Mouse (Mus musculus) adrenal gland, adult 18-20 months (tissue): ENCODE data around the gene Pdlim1. TPM values are rescaled to one million over a fixed set of nuclear protein-coding genes. Genes with fewer than 3 reads are reported as not detected.
A peak's percentile ranks its signal among the peaks of the same experiment; 100 is the strongest.
"Not testable (repeated sequence)": the region's sequence is repeated elsewhere in the genome, so short reads cannot be mapped to it uniquely, and the experiment has no call there.

Source experiments
- DNase-seq, 2 experiments: peaks; one replicate each; pipeline ENCODE4 v3.0.0; 2021 to 2022; ENCODE audit warnings: low spot score in 2 of 2
- total RNA-seq, 2 experiments: library from RNA; stranded (reverse); gene quantifications; 1 replicate in 1 of 2; 2 replicates in 1 of 2; pipeline ENCODE4 v1.2.3; 2021

The Pdlim1 gene
- total RNA-seq, 2 experiments from 2014 or later: 19.0 to 22.4 TPM

- DNase-seq: no peak
These were observed 24.9 kb downstream of the Pdlim1 start for GRCm38 (mm10) chr19:40246646-40247267.

GRCm38 (mm10) chr19:40240838-40241689, 30.6 kb downstream of the Pdlim1 start:
- no peak for DNase-seq

GRCm38 (mm10) chr19:40240360-40240759, 31.3 kb downstream of the Pdlim1 start:
- no peak for DNase-seq

- no peak for DNase-seq
These were observed 33.3 kb downstream of the Pdlim1 start for GRCm38 (mm10) chr19:40238175-40238850.

GRCm38 (mm10) chr19:40232560-40232959, 39.1 kb downstream of the Pdlim1 start:
- DNase-seq: no peak

GRCm38 (mm10) chr19:40231825-40232541, 39.7 kb downstream of the Pdlim1 start:
- no peak for DNase-seq

- DNase-seq: no peak
These were observed 40.4 kb downstream of the Pdlim1 start for GRCm38 (mm10) chr19:40231074-40231738.

- DNase-seq: no peak
These were observed 45.0 kb downstream of the Pdlim1 start for GRCm38 (mm10) chr19:40226516-40227151.

GRCm38 (mm10) chr19:40225761-40226110, 45.9 kb downstream of the Pdlim1 start:
- no peak for DNase-seq

- DNase-seq: peak; percentile 71
These were observed 46.4 kb downstream of the Pdlim1 start for GRCm38 (mm10) chr19:40225102-40225760.

- not testable (repeated sequence) for DNase-seq
These were observed 49.3 kb downstream of the Pdlim1 start for GRCm38 (mm10) chr19:40222307-40222706.

- DNase-seq: no peak
These were observed 50.8 kb downstream of the Pdlim1 start for GRCm38 (mm10) chr19:40220878-40221277.

GRCm38 (mm10) chr19:40202947-40203346, 68.7 kb downstream of the Pdlim1 start:
- DNase-seq: not testable (repeated sequence)

GRCm38 (mm10) chr19:40190596-40190995, 81.0 kb downstream of the Pdlim1 start:
- DNase-seq: no peak

GRCm38 (mm10) chr19:40187160-40187559, 84.5 kb downstream of the Pdlim1 start, which contains the start of gene Cyp2c70:
TSS of gene Cyp2c70 (minus strand) at chr19:40187333.
- no peak for DNase-seq

GRCm38 (mm10) chr19:40183600-40183999, 88.0 kb downstream of the Pdlim1 start:
- DNase-seq: no peak

GRCm38 (mm10) chr19:40178311-40178710, 93.3 kb downstream of the Pdlim1 start:
- DNase-seq: no peak
